Mouse (Mus musculus) hindbrain, embryonic 11.5 days (tissue): ENCODE results near the gene Zcchc17. TPM values are rescaled to one million over a fixed set of nuclear protein-coding genes. Genes with fewer than 3 reads are reported as not detected.

Experiments
- ATAC-seq: fragments of 200-750 bp; cut with Nextera tagmentation; 2 replicates; pipeline ENCODE4 v1.8.0; 2017; ENCODE audit warnings: mild to moderate bottlenecking, moderate TSS enrichment, moderate library complexity; ENCODE audit not compliant: low FRiP score
- DNase-seq: peaks from one replicate; pipeline ENCODE4 v3.0.0-alpha.2; 2015; ENCODE audit warnings: low spot score
- H3K27ac ChIP-seq: fragments of 300-500 bp; sonication (generic); 2 replicates; pipeline ENCODE4 v1.5.1; 2014; ENCODE audit warnings: mild to moderate bottlenecking, low read depth, low read length
- H3K27me3 ChIP-seq: fragments of 300-500 bp; sonication (generic); 2 replicates; pipeline ENCODE4 v1.6.1; 2014; ENCODE audit warnings: mild to moderate bottlenecking, low read length, moderate library complexity, mixed read lengths; ENCODE audit not compliant: control insufficient read depth, insufficient read depth
- H3K36me3 ChIP-seq: fragments of 300-500 bp; sonication (generic); 2 replicates; pipeline ENCODE4 v1.6.1; 2014; ENCODE audit warnings: mild to moderate bottlenecking, low read length, moderate library complexity, mixed read lengths; ENCODE audit not compliant: control insufficient read depth, insufficient read depth
- H3K4me1 ChIP-seq: fragments of 300-500 bp; sonication (generic); replicated peaks from 2 replicates; pipeline ENCODE4 v1.6.1; 2014; ENCODE audit warnings: low read length, mixed read lengths; ENCODE audit not compliant: control insufficient read depth, insufficient read depth
- H3K4me2 ChIP-seq: fragments of 300-500 bp; sonication (generic); replicated peaks from 2 replicates; pipeline ENCODE4 v1.6.1; 2014; ENCODE audit warnings: mild to moderate bottlenecking, low read depth, low read length
- H3K4me3 ChIP-seq: fragments of 300-500 bp; sonication (generic); 2 replicates; pipeline ENCODE4 v1.5.1; 2014; ENCODE audit warnings: low read depth, low read length
- H3K9ac ChIP-seq: fragments of 300-500 bp; sonication (generic); 2 replicates; pipeline ENCODE4 v1.6.1; 2014; ENCODE audit warnings: low read depth, low read length
- H3K9me3 ChIP-seq: fragments of 300-500 bp; sonication (generic); 2 replicates; pipeline ENCODE4 v1.6.1; 2016; ENCODE audit warnings: low read length; ENCODE audit not compliant: control insufficient read depth
- WGBS: fragments of 180-500 bp; shearing (Covaris S2); extraction: QIAGEN DNeasy Blood & Tissue Kit; methylation state at CpG from one replicate; pipeline ENCODE4 v1.1.7; 2014; 5-methylcytosine and 5-hydroxymethylcytosine counted together
- polyA plus RNA-seq: library from polyadenylated mRNA; unstranded; fragments of >200 nt; fragmentation: Nextera tagmentation; extraction: Ambion mirVana; gene quantifications from 2 replicates; pipeline ENCODE4 v1.2.1, GENCODE M21; 2014

Zcchc17 gene
- polyA plus RNA-seq: 79.3 and 85.1 TPM in 2 replicates

DNA sequence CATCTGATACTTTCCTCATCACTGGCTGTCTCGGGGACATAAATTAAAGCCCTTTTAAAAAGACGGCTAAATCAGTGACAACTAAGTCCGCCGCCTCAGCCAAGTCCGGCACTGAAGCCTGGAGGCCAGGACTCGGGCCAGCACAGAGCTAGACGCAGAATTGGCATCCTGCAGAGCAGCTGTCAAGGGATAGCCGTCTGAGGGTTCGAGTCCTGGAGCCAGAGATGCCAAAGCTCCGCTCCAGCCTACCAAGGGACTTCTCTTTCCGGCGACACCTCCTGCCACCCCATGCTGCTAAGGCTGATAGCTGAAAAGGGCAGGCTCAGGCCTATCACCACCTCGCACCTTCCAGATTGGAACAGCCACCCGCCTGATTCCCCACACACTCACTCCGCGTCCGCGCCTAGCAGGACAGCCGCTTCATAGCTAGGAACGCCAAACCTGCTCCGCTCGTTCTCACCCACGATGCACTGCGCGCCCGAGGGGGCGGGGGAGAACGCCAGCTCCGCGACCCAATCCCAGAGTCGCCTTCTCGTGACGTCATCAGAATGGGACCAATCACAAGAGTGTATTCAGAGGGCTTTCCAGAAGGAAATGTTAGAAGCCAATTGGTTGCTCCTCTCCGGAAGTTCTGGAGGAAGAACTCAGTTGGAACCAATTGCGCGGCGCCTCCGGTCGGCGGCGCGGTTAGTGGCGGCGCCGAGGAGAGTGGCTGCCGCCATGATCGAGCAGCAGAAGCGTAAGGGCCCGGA is at the start of gene Zcchc17, which contains the start of gene Snrnp40:
Gene Zcchc17 (minus strand): TSS at position 458 of the 752 bp plus-strand sequence.
Gene Snrnp40 (plus strand): TSS at position 647 of the 752 bp plus-strand sequence.
- Histone ChIP-seq H3K4me1 (peaks cover 3% of the 10 kb centered on the region; the same call in 1 of the 2 replicates), H3K36me3 (0 out of 2 replicates have a peak, but pooled peaks cover 2% of the 10 kb centered on the region)

DNA sequence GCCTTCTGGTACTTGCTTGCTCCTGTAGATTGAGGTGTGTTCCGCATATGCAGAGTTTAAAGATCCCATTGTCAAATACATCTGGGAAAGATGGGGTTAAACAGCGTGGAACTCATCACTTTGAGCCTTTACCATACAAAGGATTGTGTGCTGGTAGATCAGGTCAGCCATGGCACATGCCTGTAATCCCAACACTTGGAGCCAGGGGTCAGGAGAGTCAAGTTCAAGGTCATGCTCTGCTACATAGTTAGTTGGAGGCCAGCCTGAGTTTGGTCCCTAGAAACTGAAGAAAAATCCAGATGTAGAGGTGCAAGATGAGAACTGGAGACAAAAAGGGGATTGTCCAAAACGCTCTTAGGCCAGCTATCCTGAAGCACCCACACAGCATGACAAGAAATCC is 31.5 kb upstream of the Zcchc17 start:
- 72% methylated on average over 3 of the region's 3 CpGs for whole genome bisulfite sequencing
- no peak for ATAC-seq
- H3K9ac ChIP-seq: no peak overlapping the region
- H3K4me1 ChIP-seq: no peaks in the 10 kb centered on the region
- no peak overlapping the region for H3K4me2 ChIP-seq
- 0 out of 2 replicates have a peak, but pooled peaks cover 3% of the 10 kb centered on the region for H3K36me3 ChIP-seq
- H3K27me3 ChIP-seq: no peaks in the 10 kb centered on the region
- H3K27ac ChIP-seq: no peak overlapping the region
- peak; percentile 36 for DNase-seq
- H3K4me3 ChIP-seq: no peak overlapping the region
- no peaks in the 10 kb centered on the region for H3K9me3 ChIP-seq

More for the DNA sequence above, at the start of gene Zcchc17, which contains the start of gene Snrnp40:
- DNase-seq (peak; percentile 99), ATAC-seq (peak; percentile 99)
- Histone ChIP-seq H3K9ac (peak within 1 kb of the TSS; percentile 78), H3K4me3 (peak within 1 kb of the TSS; percentile 75), H3K27ac (peak within 1 kb of the TSS; percentile 43), H3K27me3 (no peaks in the 10 kb centered on the region), H3K4me2 (peak within 1 kb of the TSS; percentile 65), H3K9me3 (no peaks in the 10 kb centered on the region)
- under 1% methylated on average over 47 of the region's 49 CpGs for WGBS

DNA sequence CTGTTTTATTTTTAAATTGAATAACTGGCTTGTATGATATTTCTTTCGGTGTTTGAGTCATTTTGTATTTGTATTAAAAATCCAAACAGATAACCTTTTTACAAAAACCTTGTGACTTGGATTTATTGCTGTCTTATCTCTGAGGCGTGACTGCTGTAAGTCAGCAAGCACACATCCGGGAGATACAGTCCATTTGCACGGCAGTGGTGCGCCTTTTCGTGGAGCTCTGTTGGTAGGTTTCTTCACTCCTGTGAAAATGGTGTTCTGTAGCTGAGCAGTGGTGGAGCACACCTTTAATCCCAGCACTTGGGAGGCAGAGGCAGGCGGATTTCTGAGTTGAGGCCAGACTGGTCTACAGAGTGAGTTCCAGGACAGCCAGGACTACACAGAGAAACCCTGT is 30.2 kb upstream of the Zcchc17 start:
- no peaks in the 10 kb centered on the region for H3K4me1 ChIP-seq
- 94% methylated on average over 7 of the region's 7 CpGs for WGBS
- no peak overlapping the region for H3K4me2 ChIP-seq
- no peak overlapping the region for H3K9ac ChIP-seq
- DNase-seq: no peak
- ATAC-seq: no peak
- H3K9me3 ChIP-seq: no peaks in the 10 kb centered on the region
- no peak overlapping the region for H3K4me3 ChIP-seq
- H3K27me3 ChIP-seq: no peaks in the 10 kb centered on the region
- no peak overlapping the region for H3K27ac ChIP-seq
- H3K36me3 ChIP-seq: peaks cover 8% of the 10 kb centered on the region; the same call in 1 of the 2 replicates

DNA sequence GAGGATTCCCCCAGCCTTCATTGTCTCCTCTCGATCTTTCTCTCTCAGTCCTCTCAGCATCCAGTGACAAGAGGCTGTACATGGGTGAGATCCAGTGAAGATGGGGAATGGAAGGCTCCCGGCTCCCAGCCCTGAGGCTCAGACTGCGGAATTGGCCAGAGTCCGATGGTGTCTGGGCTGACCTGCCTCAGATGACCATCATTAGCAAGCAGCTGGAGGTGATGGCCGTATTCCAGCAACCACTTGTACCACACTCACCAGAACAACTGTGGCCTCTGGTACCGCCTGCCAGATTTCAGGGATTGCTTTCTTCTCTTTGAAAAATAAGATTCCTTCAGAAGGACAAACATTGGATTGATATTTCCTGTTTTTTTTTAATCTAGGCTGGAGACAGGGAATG is 29.8 kb upstream of the Zcchc17 start:
- Histone ChIP-seq H3K27ac (no peak overlapping the region), H3K4me1 (no peaks in the 10 kb centered on the region), H3K4me3 (no peak overlapping the region), H3K9ac (no peak overlapping the region), H3K4me2 (no peak overlapping the region), H3K27me3 (no peaks in the 10 kb centered on the region), H3K9me3 (no peaks in the 10 kb centered on the region), H3K36me3 (peaks cover 8% of the 10 kb centered on the region; the same call in 1 of the 2 replicates)
- 73% methylated on average over 6 of the region's 6 CpGs for WGBS
- ATAC-seq (no peak), DNase-seq (no peak)

DNA sequence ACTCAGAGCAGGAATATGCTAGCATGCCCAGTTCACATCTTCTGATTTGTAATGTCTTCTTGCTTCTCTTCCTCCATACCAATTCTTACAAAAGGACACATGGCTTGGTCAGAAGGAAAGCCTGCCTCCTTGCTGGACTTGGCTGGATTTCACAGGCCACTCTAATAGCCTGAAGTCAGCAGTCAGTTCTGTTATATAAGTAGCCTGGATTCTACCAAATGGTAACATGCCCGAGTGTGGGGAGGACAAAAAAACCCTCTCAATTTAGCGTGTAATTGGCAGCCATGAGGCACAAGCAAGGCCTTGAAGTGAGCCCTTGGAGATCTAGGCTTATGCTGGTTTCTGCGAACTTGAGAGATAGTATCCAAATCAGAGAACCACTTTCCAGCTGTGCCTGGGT is 27.5 kb upstream of the Zcchc17 start:
- H3K4me2 ChIP-seq: no peak overlapping the region
- no peak overlapping the region for H3K27ac ChIP-seq
- DNase-seq: no peak
- H3K4me1 ChIP-seq: no peaks in the 10 kb centered on the region
- 75% methylated on average over 3 of the region's 3 CpGs for WGBS
- no peaks in the 10 kb centered on the region for H3K9me3 ChIP-seq
- H3K27me3 ChIP-seq: no peaks in the 10 kb centered on the region
- no peak overlapping the region for H3K9ac ChIP-seq
- ATAC-seq: no peak
- H3K36me3 ChIP-seq: peaks cover 12% of the 10 kb centered on the region; the same call in 1 of the 2 replicates
- no peak overlapping the region for H3K4me3 ChIP-seq

DNA sequence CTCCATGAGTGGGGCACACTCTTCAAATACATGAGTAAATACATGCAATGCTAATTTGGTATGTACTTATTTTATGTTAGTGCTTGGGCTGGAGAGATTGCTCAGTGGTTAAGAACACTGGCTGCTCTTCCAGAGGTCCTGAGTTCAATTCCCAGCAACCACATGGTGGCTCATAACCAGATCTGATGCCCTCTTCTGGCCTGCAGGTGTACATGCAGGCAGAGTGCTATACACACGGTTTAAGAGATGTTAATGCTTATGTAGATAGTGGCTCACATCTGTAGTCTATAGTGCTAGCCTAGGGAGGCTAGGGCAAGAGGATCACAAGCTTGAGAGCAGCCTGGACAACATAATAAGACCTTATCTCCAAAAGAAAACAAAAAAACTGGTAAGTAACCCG is 20.7 kb upstream of the Zcchc17 start:
- DNase-seq (no peak), ATAC-seq (no peak)
- peaks cover 24% of the 10 kb centered on the region for H3K36me3 ChIP-seq
- no peak overlapping the region for H3K4me2 ChIP-seq
- no peak overlapping the region for H3K4me3 ChIP-seq
- no peaks in the 10 kb centered on the region for H3K27me3 ChIP-seq
- H3K4me1 ChIP-seq: no peaks in the 10 kb centered on the region
- WGBS: 84% methylated on average over 2 of the region's 2 CpGs
- H3K9me3 ChIP-seq: no peaks in the 10 kb centered on the region
- H3K27ac ChIP-seq: no peak overlapping the region
- H3K9ac ChIP-seq: no peak overlapping the region

DNA sequence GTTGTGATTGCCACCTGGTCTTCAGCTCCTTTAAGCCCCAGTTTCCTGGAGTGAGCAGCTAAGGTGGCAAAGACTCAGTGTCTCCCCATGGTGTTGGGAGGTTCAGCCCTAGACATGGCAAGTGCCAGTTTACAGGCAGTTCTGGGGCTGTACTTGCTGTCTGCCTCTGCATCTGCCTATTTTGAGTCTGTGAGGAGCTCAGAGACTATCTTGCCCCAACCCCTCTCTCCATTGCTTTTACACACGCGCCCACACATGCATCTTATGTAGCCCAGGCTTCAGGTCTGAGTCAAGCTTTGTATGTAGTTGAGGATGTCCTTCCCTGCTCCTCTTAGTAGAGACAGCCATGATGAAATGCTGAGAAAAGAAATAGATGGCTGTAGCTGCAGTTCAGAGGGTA is 19.4 kb upstream of the Zcchc17 start:
- no peak overlapping the region for H3K9ac ChIP-seq
- peaks cover 26% of the 10 kb centered on the region for H3K36me3 ChIP-seq

DNA sequence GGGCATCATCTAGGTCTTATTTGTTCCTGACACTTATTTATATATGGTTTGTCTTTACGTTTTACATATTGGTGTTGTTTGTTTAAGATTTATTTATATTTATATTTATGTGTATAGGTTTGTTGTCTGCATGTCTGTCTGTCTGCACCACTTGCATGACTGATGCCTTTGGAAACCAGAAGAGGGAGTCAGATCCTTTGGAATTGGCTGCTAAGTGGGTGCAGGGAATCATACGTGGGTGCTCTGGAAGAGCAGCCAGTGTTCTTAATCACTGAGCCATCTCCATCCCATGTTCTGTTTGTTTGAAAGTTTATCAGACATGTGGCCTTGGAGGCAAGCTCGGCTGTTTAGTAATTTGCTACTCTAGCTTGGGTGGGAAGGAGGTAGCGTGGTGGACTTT is 17.8 kb upstream of the Zcchc17 start:
- 96% methylated on average over 4 of the region's 4 CpGs for WGBS
- Histone ChIP-seq H3K27ac (no peak overlapping the region), H3K4me3 (no peak overlapping the region), H3K27me3 (no peaks in the 10 kb centered on the region), H3K9ac (no peak overlapping the region), H3K4me2 (no peak overlapping the region), H3K36me3 (peaks cover 23% of the 10 kb centered on the region), H3K9me3 (no peaks in the 10 kb centered on the region), H3K4me1 (no peaks in the 10 kb centered on the region)
- no peak for ATAC-seq
- DNase-seq: no peak

More for the DNA sequence above, 19.4 kb upstream of the Zcchc17 start:
- Histone ChIP-seq H3K9me3 (no peaks in the 10 kb centered on the region), H3K27ac (no peak overlapping the region), H3K4me1 (no peaks in the 10 kb centered on the region), H3K4me3 (no peak overlapping the region), H3K27me3 (no peaks in the 10 kb centered on the region), H3K4me2 (no peak overlapping the region)
- ATAC-seq: no peak
- 98% methylated on average over 2 of the region's 2 CpGs for WGBS
- no peak for DNase-seq

DNA sequence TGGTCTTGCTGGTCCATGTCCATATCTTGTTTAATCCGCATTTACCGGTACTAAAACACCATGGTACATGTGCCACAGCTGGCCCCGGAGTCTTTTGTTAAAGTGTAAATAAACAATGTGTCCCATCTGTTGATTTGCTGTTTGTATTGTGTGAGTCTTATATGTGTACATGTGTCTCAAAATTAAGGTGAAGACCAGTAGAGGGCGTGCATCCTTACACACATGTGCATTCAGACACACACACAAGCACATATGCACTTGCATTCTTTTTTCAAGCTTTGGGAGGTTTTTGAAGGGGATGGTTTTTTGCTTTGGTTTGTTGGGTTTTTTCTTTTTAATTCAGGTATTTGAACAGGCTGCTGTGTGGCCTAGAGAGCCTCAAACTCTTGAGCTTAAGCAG is 16.9 kb upstream of the Zcchc17 start:
- Histone ChIP-seq H3K36me3 (peaks cover 23% of the 10 kb centered on the region), H3K4me3 (no peak overlapping the region), H3K27me3 (no peaks in the 10 kb centered on the region), H3K9ac (no peak overlapping the region), H3K27ac (no peak overlapping the region), H3K4me2 (no peak overlapping the region), H3K9me3 (no peaks in the 10 kb centered on the region), H3K4me1 (no peaks in the 10 kb centered on the region)
- ATAC-seq: no peak
- 92% methylated on average over 4 of the region's 4 CpGs for WGBS
- peak; percentile 27 for DNase-seq
